11 mouse cellular contexts compared by ENCODE assay signal in the genomic region with DNA sequence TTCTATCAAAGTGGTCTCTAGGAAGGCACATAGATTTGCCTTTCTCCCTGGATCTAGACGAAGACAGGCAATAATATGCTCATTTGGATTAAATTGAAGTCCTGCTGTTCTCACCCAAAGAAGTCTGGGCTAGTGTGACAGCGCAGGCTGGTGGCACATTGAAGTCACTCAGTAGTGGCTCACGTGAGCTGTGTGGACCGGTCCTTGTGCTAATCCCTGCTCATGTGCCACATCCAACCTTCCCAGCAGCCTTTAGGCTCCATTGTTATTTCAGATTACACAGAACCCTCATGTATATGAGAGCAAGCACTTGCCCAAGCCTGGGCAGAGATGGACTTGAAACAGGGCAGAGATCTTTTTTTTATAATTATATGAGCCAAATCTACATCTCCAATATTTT. TPM values are rescaled to one million over a fixed set of nuclear protein-coding genes. Genes with fewer than 3 reads are reported as not detected.
DNase-seq lines count a peak whose midpoint lies in the region; ATAC-seq lines count a peak whose summit lies in the region.
"Had no signal": no experiment of that assay in that cellular context is flagged by ENCODE, and none has a peak within 500 bp of the region (broad histone marks: within the 10 kb centered on the region; RNA-seq: fewer than 3 reads in every experiment).

No protein-coding gene starts in this region.

- peaks cover 35% of the 10 kb centered on the region for H3K4me1 ChIP-seq in forebrain, embryonic 13.5 days
- H3K4me1 ChIP-seq in forebrain, embryonic 10.5 days, result peaks cover 39% of the 10 kb centered on the region
- peaks cover 73% of the 10 kb centered on the region for H3K4me1 ChIP-seq in kidney, embryonic 15.5 days
- H3K4me1 ChIP-seq in embryonic facial prominence, embryonic 15.5 days, result peaks cover 70% of the 10 kb centered on the region
- H3K4me1 ChIP-seq in midbrain, embryonic 13.5 days (replicated peaks), result peaks cover 22% of the 10 kb centered on the region

- H3K27me3 ChIP-seq in forebrain, embryonic 13.5 days, result no peaks in the 10 kb centered on the region
- no peaks in the 10 kb centered on the region for H3K27me3 ChIP-seq in forebrain, embryonic 10.5 days (ENCODE audit: poor library complexity, severe bottlenecking)
- H3K27me3 ChIP-seq in kidney, embryonic 15.5 days, result no peaks in the 10 kb centered on the region
- no peaks in the 10 kb centered on the region for H3K27me3 ChIP-seq in embryonic facial prominence, embryonic 15.5 days
- peaks cover 20% of the 10 kb centered on the region for H3K27me3 ChIP-seq in midbrain, embryonic 13.5 days

- H3K9me3 ChIP-seq in forebrain, embryonic 13.5 days (replicated peaks), result no peaks in the 10 kb centered on the region
- H3K9me3 ChIP-seq in forebrain, embryonic 10.5 days, result no peaks in the 10 kb centered on the region
- no peaks in the 10 kb centered on the region for H3K9me3 ChIP-seq in kidney, embryonic 15.5 days (replicated peaks)
- no peaks in the 10 kb centered on the region for H3K9me3 ChIP-seq in embryonic facial prominence, embryonic 15.5 days (replicated peaks)
- no peaks in the 10 kb centered on the region for H3K9me3 ChIP-seq in midbrain, embryonic 13.5 days

- H3K4me3 ChIP-seq in forebrain, embryonic 13.5 days, result no peak overlapping the region
- H3K4me3 ChIP-seq in forebrain, embryonic 10.5 days, result no peak overlapping the region
- no peak overlapping the region for H3K4me3 ChIP-seq in kidney, embryonic 15.5 days (replicated peaks)
- H3K4me3 ChIP-seq in embryonic facial prominence, embryonic 15.5 days (replicated peaks), result no peak overlapping the region
- no peak overlapping the region for H3K4me3 ChIP-seq in midbrain, embryonic 13.5 days (replicated peaks)

- no peaks in the 10 kb centered on the region for H3K36me3 ChIP-seq in forebrain, embryonic 13.5 days (ENCODE audit: poor library complexity, severe bottlenecking)
- no peaks in the 10 kb centered on the region for H3K36me3 ChIP-seq in forebrain, embryonic 10.5 days (replicated peaks)
- no peaks in the 10 kb centered on the region for H3K36me3 ChIP-seq in kidney, embryonic 15.5 days
- H3K36me3 ChIP-seq in embryonic facial prominence, embryonic 15.5 days, result no peaks in the 10 kb centered on the region
- no peaks in the 10 kb centered on the region for H3K36me3 ChIP-seq in midbrain, embryonic 13.5 days

- DNase-seq in forebrain, embryonic 10.5 days (ENCODE audit: extremely low spot score, low spot score), result no peak
- no peak for DNase-seq in kidney, postnatal 25 days
- DNase-seq in ovary, adult 18-20 months (ENCODE audit: low spot score), result no peak
- no peak for DNase-seq in thymus, postnatal 36 days
- DNase-seq: cerebellum, adult 18-20 months; spleen, adult 18-20 months; thymus, postnatal 25 days had no signal

- ATAC-seq in forebrain, embryonic 13.5 days, result 0 out of 2 replicates have a peak, but pooled peaks have one; percentile 45
- ATAC-seq in kidney, embryonic 15.5 days (replicated peaks; ENCODE audit: low FRiP score), result no peak
- no peak for ATAC-seq in embryonic facial prominence, embryonic 15.5 days (ENCODE audit: insufficient number of reproducible peaks, low FRiP score, low TSS enrichment, low read depth)
- ATAC-seq in midbrain, embryonic 13.5 days, result peak; percentile 65

- no peak overlapping the region for H3K4me2 ChIP-seq in forebrain, embryonic 13.5 days
- H3K4me2 ChIP-seq in kidney, embryonic 15.5 days, result no peak overlapping the region
- no peak overlapping the region for H3K4me2 ChIP-seq in embryonic facial prominence, embryonic 15.5 days (replicated peaks)
- no peak overlapping the region for H3K4me2 ChIP-seq in midbrain, embryonic 13.5 days (replicated peaks)

- WGBS in forebrain, embryonic 13.5 days, result 51% methylated on average over 4 of the region's 4 CpGs
- 79% methylated on average over 4 of the region's 4 CpGs for WGBS in forebrain, embryonic 10.5 days
- 91% methylated on average over 4 of the region's 4 CpGs for WGBS in kidney, embryonic 15.5 days
- 76% methylated on average over 4 of the region's 4 CpGs for WGBS in embryonic facial prominence, embryonic 15.5 days
- WGBS in midbrain, embryonic 13.5 days, result 35% methylated on average over 4 of the region's 4 CpGs

- H3K9ac ChIP-seq in forebrain, embryonic 13.5 days, result no peak overlapping the region
- H3K9ac ChIP-seq in kidney, embryonic 15.5 days, result no peak overlapping the region
- H3K9ac ChIP-seq in embryonic facial prominence, embryonic 15.5 days, result no peak overlapping the region
- no peak overlapping the region for H3K9ac ChIP-seq in midbrain, embryonic 13.5 days (replicated peaks)

- no peak overlapping the region for H3K27ac ChIP-seq in forebrain, embryonic 13.5 days
- no peak overlapping the region for H3K27ac ChIP-seq in forebrain, embryonic 10.5 days
- peak overlapping the region; percentile 37 for H3K27ac ChIP-seq in kidney, embryonic 15.5 days
- peak overlapping the region; percentile 68 for H3K27ac ChIP-seq in embryonic facial prominence, embryonic 15.5 days (replicated peaks)
- H3K27ac ChIP-seq in midbrain, embryonic 13.5 days, result no peak overlapping the region

RNA-seq across cellular contexts. Expression of a gene that starts 12.0 kb away (rescaled TPM):
- polyA plus RNA-seq in forebrain, embryonic 13.5 days (2015; fragmentation: Nextera tagmentation; extraction: Ambion mirVana), result 4.8 and 6.9 TPM in 2 replicates
- polyA plus RNA-seq in forebrain, embryonic 10.5 days (2016; fragmentation: Nextera tagmentation; extraction: Ambion mirVana), result 20.1 and 22.1 TPM in 2 replicates
- 121 and 135 TPM in 2 replicates for polyA plus RNA-seq in kidney, embryonic 15.5 days (2015; fragmentation: Nextera tagmentation; extraction: Ambion mirVana)
- polyA plus RNA-seq in embryonic facial prominence, embryonic 15.5 days (2015; fragmentation: Nextera tagmentation; extraction: Ambion mirVana), result 64.4 and 68.3 TPM in 2 replicates
- polyA plus RNA-seq in midbrain, embryonic 13.5 days (2015; fragmentation: Nextera tagmentation; extraction: Ambion mirVana), result 4.0 and 4.8 TPM in 2 replicates

RNA-seq across cellular contexts. Expression of a gene that starts 49.0 kb away (rescaled TPM):
- not detected in 2 replicates for polyA plus RNA-seq in forebrain, embryonic 13.5 days (2015; fragmentation: Nextera tagmentation; extraction: Ambion mirVana)
- polyA plus RNA-seq in forebrain, embryonic 10.5 days (2016; fragmentation: Nextera tagmentation; extraction: Ambion mirVana), result not detected in 2 replicates
- 1.8 and 2.5 TPM in 2 replicates for polyA plus RNA-seq in kidney, embryonic 15.5 days (2015; fragmentation: Nextera tagmentation; extraction: Ambion mirVana)
- not detected in 2 replicates for polyA plus RNA-seq in embryonic facial prominence, embryonic 15.5 days (2015; fragmentation: Nextera tagmentation; extraction: Ambion mirVana)
- not detected in 2 replicates for polyA plus RNA-seq in midbrain, embryonic 13.5 days (2015; fragmentation: Nextera tagmentation; extraction: Ambion mirVana)

Comparison
In these comparisons a context has a peak if more than half of its experiments do, and no peak if none do; other contexts are left out.
1. ATAC-seq: peak in forebrain, embryonic 13.5 days (single experiment) and midbrain, embryonic 13.5 days (single experiment); none in kidney, embryonic 15.5 days (single experiment) and embryonic facial prominence, embryonic 15.5 days (single experiment).
2. H3K27ac ChIP-seq: peak in kidney, embryonic 15.5 days (single experiment) and embryonic facial prominence, embryonic 15.5 days (single experiment); none in forebrain, embryonic 13.5 days (single experiment), forebrain, embryonic 10.5 days (single experiment) and midbrain, embryonic 13.5 days (single experiment).